Mouse (Mus musculus) kidney, embryonic 16.5 days (tissue): ENCODE measurements at regions not wholly inside any gene's neighbourhood (a gene's known extent, or its start where the extent isn't known, plus 50 kb on each side); places are given as distances from the start of the nearest gene placed in this dataset.
A peak's percentile ranks its signal among the peaks of the same experiment; 100 is the strongest.

ENCODE experiments used
- ATAC-seq: fragments of 200-750 bp; cut with Nextera tagmentation; 2 replicates; pipeline ENCODE4 v1.8.0; 2017; ENCODE audit warnings: moderate TSS enrichment; ENCODE audit not compliant: low FRiP score, low TSS enrichment
- H3K27ac ChIP-seq: fragments of 300-500 bp; sonication (generic); 2 replicates; pipeline ENCODE4 v1.5.1; 2014; ENCODE audit warnings: low read length
- H3K27me3 ChIP-seq: fragments of 300-500 bp; sonication (generic); 2 replicates; pipeline ENCODE4 v1.6.1; 2014; ENCODE audit warnings: low read length, control low read depth, mixed read lengths; ENCODE audit not compliant: insufficient read depth
- H3K36me3 ChIP-seq: fragments of 300-500 bp; sonication (generic); 2 replicates; pipeline ENCODE4 v1.6.1; 2014; ENCODE audit warnings: low read length, control low read depth, mixed read lengths; ENCODE audit not compliant: insufficient read depth
- H3K4me1 ChIP-seq: fragments of 300-500 bp; sonication (generic); 2 replicates; pipeline ENCODE4 v1.6.1; 2014; ENCODE audit warnings: low read length, control low read depth, mixed read lengths; ENCODE audit not compliant: insufficient read depth
- H3K4me2 ChIP-seq: fragments of 300-500 bp; sonication (generic); replicated peaks from 2 replicates; pipeline ENCODE4 v1.6.1; 2014; ENCODE audit warnings: low read depth, low read length
- H3K4me3 ChIP-seq: fragments of 300-500 bp; sonication (generic); 2 replicates; pipeline ENCODE4 v1.5.1; 2014; ENCODE audit warnings: mild to moderate bottlenecking, low read length
- H3K9ac ChIP-seq: fragments of 300-500 bp; sonication (generic); replicated peaks from 2 replicates; pipeline ENCODE4 v1.6.1; 2014; ENCODE audit warnings: low read length
- H3K9me3 ChIP-seq: fragments of 300-500 bp; sonication (generic); 2 replicates; pipeline ENCODE4 v1.6.1; 2016; ENCODE audit warnings: low read length, control low read depth
- WGBS: fragments of 180-500 bp; shearing (Covaris S2); extraction: QIAGEN DNeasy Blood & Tissue Kit; methylation state at CpG from one replicate; pipeline ENCODE4 v1.1.7; 2014; 5-methylcytosine and 5-hydroxymethylcytosine counted together

- 81% methylated on average over 5 of the region's 5 CpGs for WGBS
- Histone ChIP-seq H3K27ac (no peak overlapping the region), H3K4me1 (peaks cover 27% of the 10 kb centered on the region), H3K9me3 (no peaks in the 10 kb centered on the region), H3K4me3 (no peak overlapping the region), H3K4me2 (no peak overlapping the region), H3K27me3 (no peaks in the 10 kb centered on the region), H3K9ac (no peak overlapping the region), H3K36me3 (no peaks in the 10 kb centered on the region)
- ATAC-seq = no peak
Observed at GRCm38 (mm10) chr8:25443552-25443951, 619.4 kb upstream of the Adam5 start.

GRCm38 (mm10) chr8:25441057-25441441 lies 616.9 kb upstream of the Adam5 start:
- peak overlapping the region; percentile 51 for H3K4me2 ChIP-seq
- H3K4me3 ChIP-seq = no peak overlapping the region
- H3K27ac ChIP-seq = no peak overlapping the region; the same call in 1 of the 2 replicates
- 7% methylated on average over 6 of the region's 6 CpGs for WGBS
- no peaks in the 10 kb centered on the region for H3K27me3 ChIP-seq
- no peak overlapping the region; the same call in 1 of the 2 replicates for H3K9ac ChIP-seq
- H3K36me3 ChIP-seq = no peaks in the 10 kb centered on the region
- 0 out of 2 replicates have a peak, but pooled peaks have one; percentile 19 for ATAC-seq
- no peaks in the 10 kb centered on the region for H3K9me3 ChIP-seq
- peaks cover 34% of the 10 kb centered on the region for H3K4me1 ChIP-seq

DNA sequence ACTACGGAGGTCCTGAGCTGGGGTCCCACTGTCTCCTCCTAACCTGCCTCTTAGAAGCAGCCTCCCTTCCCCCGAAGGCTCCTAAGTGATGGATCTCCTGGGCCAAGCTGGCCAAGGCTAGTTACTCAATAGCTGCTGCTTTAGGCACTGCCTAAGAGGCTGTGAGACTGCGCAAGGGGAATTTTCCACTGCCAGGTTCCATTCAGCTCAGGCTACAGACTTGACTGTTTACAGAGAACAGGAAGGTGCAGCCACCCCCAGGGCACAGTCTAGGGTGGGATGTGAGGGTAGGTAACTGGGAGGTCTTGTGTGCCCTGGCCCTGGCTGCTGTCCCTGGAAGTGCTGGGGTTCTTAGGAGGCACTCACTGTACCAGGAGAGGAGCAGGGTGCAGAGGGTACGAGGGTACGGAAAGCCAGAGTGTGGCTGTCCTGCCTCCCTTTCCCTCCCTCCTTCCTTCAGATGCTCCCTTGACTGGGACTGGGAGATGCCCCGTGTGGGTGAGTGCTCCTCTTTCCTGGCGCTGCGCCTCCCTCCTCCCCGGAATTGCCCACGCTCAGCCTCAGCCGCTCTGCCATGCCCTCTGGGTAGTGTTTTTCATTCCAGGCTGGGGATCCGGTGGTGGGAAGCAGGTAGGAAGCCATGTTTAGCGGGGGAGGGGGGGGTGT lies 616.4 kb upstream of the Adam5 start:
- 5% methylated on average over 13 of the region's 13 CpGs for WGBS
- peak overlapping the region; percentile 74 for H3K27ac ChIP-seq
- peak overlapping the region; percentile 52 for H3K9ac ChIP-seq

GRCm38 (mm10) chr8:25439971-25440370 lies 615.8 kb upstream of the Adam5 start:
- peak overlapping the region; percentile 52 for H3K9ac ChIP-seq
- peak; percentile 29; the same call in 1 of the 2 replicates for ATAC-seq
- H3K4me3 ChIP-seq = no peak overlapping the region
- 29% methylated on average over 12 of the region's 12 CpGs for WGBS
- no peaks in the 10 kb centered on the region for H3K9me3 ChIP-seq
- H3K4me2 ChIP-seq = peak overlapping the region; percentile 51
- no peaks in the 10 kb centered on the region for H3K27me3 ChIP-seq
- peak overlapping the region; percentile 74 for H3K27ac ChIP-seq
- H3K36me3 ChIP-seq = no peaks in the 10 kb centered on the region
- H3K4me1 ChIP-seq = peaks cover 34% of the 10 kb centered on the region

More for the DNA sequence above, 616.4 kb upstream of the Adam5 start:
- peak overlapping the region; percentile 51 for H3K4me2 ChIP-seq
- H3K9me3 ChIP-seq = no peaks in the 10 kb centered on the region
- peak overlapping the region; percentile 19 for H3K4me3 ChIP-seq
- no peaks in the 10 kb centered on the region for H3K36me3 ChIP-seq
- peaks cover 34% of the 10 kb centered on the region for H3K4me1 ChIP-seq
- peak; percentile 87 for ATAC-seq
- H3K27me3 ChIP-seq = no peaks in the 10 kb centered on the region

- Histone ChIP-seq H3K4me1 (peaks cover 34% of the 10 kb centered on the region), H3K36me3 (no peaks in the 10 kb centered on the region), H3K4me2 (no peak overlapping the region), H3K27me3 (no peaks in the 10 kb centered on the region), H3K9me3 (no peaks in the 10 kb centered on the region), H3K4me3 (no peak overlapping the region), H3K27ac (no peak overlapping the region), H3K9ac (no peak overlapping the region)
- 84% methylated on average over 9 of the region's 9 CpGs for WGBS
- no peak for ATAC-seq
Observed at GRCm38 (mm10) chr8:25438021-25438620, 614.0 kb upstream of the Adam5 start.

GRCm38 (mm10) chr8:25437178-25437577 lies 613.0 kb upstream of the Adam5 start:
- no peak for ATAC-seq
- Histone ChIP-seq H3K4me2 (no peak overlapping the region), H3K9ac (no peak overlapping the region), H3K27ac (no peak overlapping the region), H3K9me3 (0 out of 2 replicates have a peak, but pooled peaks cover under 1% of the 10 kb centered on the region), H3K27me3 (no peaks in the 10 kb centered on the region), H3K4me3 (no peak overlapping the region), H3K36me3 (no peaks in the 10 kb centered on the region), H3K4me1 (peaks cover 34% of the 10 kb centered on the region)
- WGBS = 32% methylated on average over 4 of the region's 4 CpGs

DNA sequence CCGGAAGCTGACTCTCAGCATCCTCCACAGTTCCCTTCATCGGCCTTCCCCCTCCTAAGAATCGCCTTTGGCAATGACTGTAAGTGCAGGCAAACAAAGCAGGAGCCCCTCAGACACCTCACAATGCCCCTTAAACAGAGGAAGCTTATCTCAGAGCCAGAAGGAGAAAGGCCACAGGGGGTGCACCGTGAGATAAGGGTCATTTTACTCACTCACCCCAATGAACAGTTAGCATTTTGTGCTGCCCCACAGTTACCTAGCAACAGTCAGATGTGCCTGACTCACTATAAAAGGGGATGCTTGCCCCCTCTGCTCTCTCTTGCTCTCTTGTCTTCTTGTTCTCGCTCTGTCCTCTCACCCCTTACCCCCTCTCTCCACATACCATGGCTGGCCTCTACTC lies 606.4 kb upstream of the Adam5 start:
- 35% methylated on average over 5 of the region's 5 CpGs for WGBS
- no peak overlapping the region for H3K4me2 ChIP-seq
- no peak for ATAC-seq
- no peaks in the 10 kb centered on the region for H3K36me3 ChIP-seq
- H3K4me3 ChIP-seq = no peak overlapping the region
- peaks cover 40% of the 10 kb centered on the region for H3K4me1 ChIP-seq
- H3K9ac ChIP-seq = no peak overlapping the region
- H3K27ac ChIP-seq = peak overlapping the region; percentile 56; the same call in 1 of the 2 replicates
- peaks cover 9% of the 10 kb centered on the region for H3K9me3 ChIP-seq
- H3K27me3 ChIP-seq = no peaks in the 10 kb centered on the region

GRCm38 (mm10) chr8:25429846-25430482 lies 605.8 kb upstream of the Adam5 start:
- peak overlapping the region; percentile 32; the same call in 1 of the 2 replicates for H3K9ac ChIP-seq
- no peaks in the 10 kb centered on the region for H3K36me3 ChIP-seq
- no peak overlapping the region for H3K4me2 ChIP-seq
- no peaks in the 10 kb centered on the region for H3K27me3 ChIP-seq
- peak; percentile 55; the same call in 1 of the 2 replicates for ATAC-seq
- peak overlapping the region; percentile 56 for H3K27ac ChIP-seq
- H3K9me3 ChIP-seq = peaks cover 9% of the 10 kb centered on the region
- WGBS = 49% methylated on average over 19 of the region's 19 CpGs
- peaks cover 40% of the 10 kb centered on the region for H3K4me1 ChIP-seq
- H3K4me3 ChIP-seq = no peak overlapping the region

- no peaks in the 10 kb centered on the region for H3K27me3 ChIP-seq
- WGBS = 20% methylated on average over 2 of the region's 2 CpGs
- peaks cover 40% of the 10 kb centered on the region for H3K4me1 ChIP-seq
- no peaks in the 10 kb centered on the region for H3K36me3 ChIP-seq
- H3K9me3 ChIP-seq = peaks cover 9% of the 10 kb centered on the region
- H3K27ac ChIP-seq = peak overlapping the region; percentile 56
- no peak overlapping the region for H3K4me2 ChIP-seq
- H3K4me3 ChIP-seq = no peak overlapping the region
- H3K9ac ChIP-seq = peak overlapping the region; percentile 9; the same call in 1 of the 2 replicates
- peak; percentile 88 for ATAC-seq
Observed at GRCm38 (mm10) chr8:25428761-25429160, 604.6 kb upstream of the Adam5 start.
